Mouse (Mus musculus) limb, embryonic 10.5 days (tissue): ENCODE measurements at regions not wholly inside any gene's neighbourhood (a gene's known extent, or its start where the extent isn't known, plus 50 kb on each side); places are given as distances from the start of the nearest gene placed in this dataset.

Source experiments
- DNase-seq: peaks from one replicate; pipeline ENCODE4 v3.0.0-alpha.2; 2017; ENCODE audit warnings: low spot score
- H3K27ac ChIP-seq: fragments of 300-500 bp; sonication (generic); 2 replicates; pipeline ENCODE4 v1.5.1; 2016; ENCODE audit warnings: mild to moderate bottlenecking
- H3K27me3 ChIP-seq: fragments of 300-500 bp; sonication (generic); 2 replicates; pipeline ENCODE4 v1.6.1; 2016; ENCODE audit warnings: low read depth, mild to moderate bottlenecking; ENCODE audit not compliant: poor library complexity, severe bottlenecking
- H3K36me3 ChIP-seq: fragments of 300-500 bp; sonication (generic); 2 replicates; pipeline ENCODE4 v1.6.1; 2016; ENCODE audit warnings: mild to moderate bottlenecking, moderate library complexity
- H3K4me1 ChIP-seq: fragments of 300-500 bp; sonication (generic); 2 replicates; pipeline ENCODE4 v1.6.1; 2016
- H3K4me3 ChIP-seq: fragments of 300-500 bp; sonication (generic); 2 replicates; pipeline ENCODE4 v1.5.1; 2016; ENCODE audit warnings: mild to moderate bottlenecking, moderate library complexity
- H3K9me3 ChIP-seq: fragments of 300-500 bp; sonication (generic); replicated peaks from 2 replicates; pipeline ENCODE4 v1.6.1; 2016; ENCODE audit warnings: mild to moderate bottlenecking
- WGBS: fragments of 180-500 bp; shearing (Covaris S2); methylation state at CpG from one replicate; pipeline ENCODE4 v1.1.7; 2016; 5-methylcytosine and 5-hydroxymethylcytosine counted together

- Histone ChIP-seq H3K27ac (no peak overlapping the region), H3K4me3 (no peak overlapping the region), H3K36me3 (no peaks in the 10 kb centered on the region), H3K4me1 (no peaks in the 10 kb centered on the region), H3K27me3 (no peaks in the 10 kb centered on the region), H3K9me3 (no peaks in the 10 kb centered on the region)
- 95% methylated on average over 8 of the region's 8 CpGs for WGBS
- no peak for DNase-seq
These were observed 216.4 kb downstream of the Emp1 start for GRCm38 (mm10) chr6:135578728-135579127.

GRCm38 (mm10) chr6:135582567-135582966 is 220.2 kb downstream of the Emp1 start:
- Histone ChIP-seq H3K36me3 (no peaks in the 10 kb centered on the region), H3K27me3 (no peaks in the 10 kb centered on the region), H3K4me1 (no peaks in the 10 kb centered on the region), H3K4me3 (no peak overlapping the region), H3K27ac (no peak overlapping the region), H3K9me3 (no peaks in the 10 kb centered on the region)
- WGBS = 58% methylated on average over 2 of the region's 2 CpGs
- no peak for DNase-seq

GRCm38 (mm10) chr6:135584782-135585181 is 222.4 kb downstream of the Emp1 start:
- H3K27ac ChIP-seq = no peak overlapping the region
- no peaks in the 10 kb centered on the region for H3K27me3 ChIP-seq
- no peaks in the 10 kb centered on the region for H3K9me3 ChIP-seq
- no peaks in the 10 kb centered on the region for H3K36me3 ChIP-seq
- no peak overlapping the region for H3K4me3 ChIP-seq
- no peaks in the 10 kb centered on the region for H3K4me1 ChIP-seq
- 92% methylated on average over 2 of the region's 2 CpGs for WGBS
- no peak for DNase-seq

- H3K36me3 ChIP-seq = no peaks in the 10 kb centered on the region
- H3K27ac ChIP-seq = no peak overlapping the region
- no peak overlapping the region for H3K4me3 ChIP-seq
- H3K9me3 ChIP-seq = no peaks in the 10 kb centered on the region
- H3K27me3 ChIP-seq = no peaks in the 10 kb centered on the region
- no peak for DNase-seq
- H3K4me1 ChIP-seq = no peaks in the 10 kb centered on the region
These were observed 227.7 kb downstream of the Emp1 start for GRCm38 (mm10) chr6:135590084-135590483.

- Histone ChIP-seq H3K36me3 (no peaks in the 10 kb centered on the region), H3K4me3 (no peak overlapping the region), H3K27me3 (no peaks in the 10 kb centered on the region), H3K9me3 (no peaks in the 10 kb centered on the region), H3K4me1 (no peaks in the 10 kb centered on the region), H3K27ac (no peak overlapping the region)
- DNase-seq = no peak
- 90% methylated on average over 9 of the region's 9 CpGs for WGBS
These were observed 228.7 kb downstream of the Emp1 start for GRCm38 (mm10) chr6:135591085-135591484.

GRCm38 (mm10) chr6:135596358-135596757 is 234.0 kb downstream of the Emp1 start:
- Histone ChIP-seq H3K27me3 (no peaks in the 10 kb centered on the region), H3K4me3 (no peak overlapping the region), H3K4me1 (no peaks in the 10 kb centered on the region), H3K27ac (no peak overlapping the region), H3K36me3 (no peaks in the 10 kb centered on the region), H3K9me3 (no peaks in the 10 kb centered on the region)
- DNase-seq = no peak
- 91% methylated on average over 4 of the region's 4 CpGs for WGBS

GRCm38 (mm10) chr6:135610504-135611096 is 248.3 kb downstream of the Emp1 start:
- no peak overlapping the region for H3K27ac ChIP-seq
- DNase-seq = no peak
- WGBS = 81% methylated on average over 3 of the region's 3 CpGs

GRCm38 (mm10) chr6:135627928-135628327 is 265.6 kb downstream of the Emp1 start:
- DNase-seq = no peak
- H3K27me3 ChIP-seq = no peaks in the 10 kb centered on the region
- 66% methylated on average over 4 of the region's 4 CpGs for WGBS

More at GRCm38 (mm10) chr6:135610504-135611096, 248.3 kb downstream of the Emp1 start:
- Histone ChIP-seq H3K27me3 (no peaks in the 10 kb centered on the region), H3K36me3 (no peaks in the 10 kb centered on the region), H3K9me3 (no peaks in the 10 kb centered on the region), H3K4me1 (no peaks in the 10 kb centered on the region), H3K4me3 (no peak overlapping the region)

GRCm38 (mm10) chr6:135629236-135629635 is 266.9 kb downstream of the Emp1 start:
- 0 out of 2 replicates have a peak, but pooled peaks cover 2% of the 10 kb centered on the region for H3K4me1 ChIP-seq
- no peak for DNase-seq
- no peaks in the 10 kb centered on the region for H3K9me3 ChIP-seq
- H3K27ac ChIP-seq = no peak overlapping the region
- 82% methylated on average over 3 of the region's 3 CpGs for WGBS
- no peaks in the 10 kb centered on the region for H3K27me3 ChIP-seq
- H3K36me3 ChIP-seq = no peaks in the 10 kb centered on the region
- no peak overlapping the region for H3K4me3 ChIP-seq

More at GRCm38 (mm10) chr6:135627928-135628327, 265.6 kb downstream of the Emp1 start:
- no peaks in the 10 kb centered on the region for H3K36me3 ChIP-seq
- no peak overlapping the region for H3K4me3 ChIP-seq
- 0 out of 2 replicates have a peak, but pooled peaks cover 2% of the 10 kb centered on the region for H3K4me1 ChIP-seq
- H3K27ac ChIP-seq = no peak overlapping the region
- no peaks in the 10 kb centered on the region for H3K9me3 ChIP-seq

GRCm38 (mm10) chr6:135632671-135633070 is 270.3 kb downstream of the Emp1 start:
- no peak for DNase-seq
- H3K36me3 ChIP-seq = no peaks in the 10 kb centered on the region
- 0 out of 2 replicates have a peak, but pooled peaks cover 2% of the 10 kb centered on the region for H3K4me1 ChIP-seq
- 85% methylated on average over 5 of the region's 5 CpGs for WGBS
- no peaks in the 10 kb centered on the region for H3K9me3 ChIP-seq
- no peak overlapping the region for H3K27ac ChIP-seq
- H3K4me3 ChIP-seq = no peak overlapping the region
- no peaks in the 10 kb centered on the region for H3K27me3 ChIP-seq

GRCm38 (mm10) chr6:135636648-135637047 is 274.3 kb downstream of the Emp1 start:
- Histone ChIP-seq H3K4me3 (no peak overlapping the region), H3K27me3 (no peaks in the 10 kb centered on the region), H3K4me1 (no peaks in the 10 kb centered on the region), H3K9me3 (no peaks in the 10 kb centered on the region), H3K36me3 (no peaks in the 10 kb centered on the region), H3K27ac (no peak overlapping the region)
- whole genome bisulfite sequencing = 81% methylated on average over 8 of the region's 8 CpGs
- no peak for DNase-seq

GRCm38 (mm10) chr6:135642711-135643110 is 280.4 kb downstream of the Emp1 start:
- H3K27me3 ChIP-seq = no peaks in the 10 kb centered on the region
- no peaks in the 10 kb centered on the region for H3K9me3 ChIP-seq
- H3K36me3 ChIP-seq = no peaks in the 10 kb centered on the region
- DNase-seq = no peak
- no peaks in the 10 kb centered on the region for H3K4me1 ChIP-seq
- H3K27ac ChIP-seq = no peak overlapping the region
- no peak overlapping the region for H3K4me3 ChIP-seq
- WGBS = 92% methylated on average over 5 of the region's 5 CpGs

- Histone ChIP-seq H3K36me3 (no peaks in the 10 kb centered on the region), H3K4me1 (no peaks in the 10 kb centered on the region), H3K4me3 (no peak overlapping the region), H3K27ac (no peak overlapping the region), H3K27me3 (no peaks in the 10 kb centered on the region), H3K9me3 (no peaks in the 10 kb centered on the region)
- DNase-seq = no peak
- 72% methylated on average over 1 of the region's 1 CpGs for WGBS
These were observed 283.8 kb downstream of the Emp1 start for GRCm38 (mm10) chr6:135646177-135646576.

GRCm38 (mm10) chr6:135653002-135653401 is 290.7 kb downstream of the Emp1 start:
- Histone ChIP-seq H3K9me3 (no peaks in the 10 kb centered on the region), H3K27ac (no peak overlapping the region), H3K4me1 (no peaks in the 10 kb centered on the region), H3K27me3 (no peaks in the 10 kb centered on the region), H3K4me3 (no peak overlapping the region), H3K36me3 (no peaks in the 10 kb centered on the region)
- no peak for DNase-seq
- WGBS = 87% methylated on average over 3 of the region's 3 CpGs
